Mouse (Mus musculus) A20 (cell line): Measurements from ENCODE around the gene Lrrc20.

Experiments used
- DNase-seq: peaks from one replicate; pipeline ENCODE4 v3.0.0-alpha.2; 2011; ENCODE audit warnings: low read depth, low spot score

The Lrrc20 gene

DNA sequence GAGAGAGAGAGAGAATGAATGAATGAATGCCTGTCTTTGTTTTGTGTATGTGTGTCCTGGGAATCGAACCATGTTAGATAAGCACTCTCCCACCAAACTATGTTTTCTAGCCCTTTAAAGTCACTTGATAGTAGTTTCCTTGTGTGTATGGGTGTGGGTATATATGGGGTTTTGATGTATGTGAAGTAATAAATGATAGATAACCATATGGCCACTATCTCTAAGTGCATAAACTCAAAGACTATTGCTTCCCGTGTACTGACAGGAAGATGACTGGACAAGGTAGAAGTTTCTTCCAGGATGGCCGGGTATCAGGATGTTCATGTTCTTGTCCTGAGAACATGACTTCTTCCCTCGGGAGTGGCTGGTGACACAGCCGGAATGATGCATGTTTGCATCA lies 41.3 kb downstream of the Lrrc20 start:
- no peak for DNase-seq

DNA sequence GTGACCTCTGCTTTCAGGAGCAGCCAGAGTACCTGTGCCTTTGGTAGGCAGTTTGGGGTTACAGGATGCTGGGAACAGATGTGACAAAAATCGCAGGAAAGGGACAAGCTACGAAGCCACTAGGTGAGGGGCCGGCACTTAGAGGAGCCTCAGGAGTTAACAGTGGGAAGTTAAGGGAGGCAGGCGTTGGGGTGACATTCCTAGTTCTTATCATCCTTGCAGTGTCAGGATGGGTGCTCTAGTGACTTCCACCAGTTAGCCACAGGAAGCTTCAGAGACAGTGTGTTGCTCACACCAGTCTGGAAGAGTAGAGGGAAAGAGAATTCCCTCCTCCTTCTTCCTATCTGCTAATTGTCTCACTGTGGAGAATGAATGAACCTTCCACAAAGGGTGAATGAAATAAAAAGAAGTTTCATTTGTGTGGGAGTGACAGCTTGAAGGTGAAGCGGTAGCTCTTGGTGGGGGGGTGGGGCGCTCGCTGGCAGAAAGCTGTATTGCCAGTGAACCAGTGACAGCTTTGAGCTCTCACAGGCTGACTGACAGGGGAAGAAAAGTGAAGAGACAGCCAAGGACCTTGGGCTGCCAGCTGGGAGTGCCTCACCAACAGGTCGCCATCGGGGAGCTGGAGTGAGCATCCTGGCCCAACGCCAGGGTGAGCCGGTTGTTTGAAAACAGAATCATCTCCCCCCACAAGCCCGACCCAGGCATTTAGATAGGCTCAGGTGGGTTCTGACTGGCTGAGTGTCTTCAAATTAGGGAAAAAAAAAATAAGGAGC lies 41.9 kb downstream of the Lrrc20 start:
- DNase-seq: no peak

DNA sequence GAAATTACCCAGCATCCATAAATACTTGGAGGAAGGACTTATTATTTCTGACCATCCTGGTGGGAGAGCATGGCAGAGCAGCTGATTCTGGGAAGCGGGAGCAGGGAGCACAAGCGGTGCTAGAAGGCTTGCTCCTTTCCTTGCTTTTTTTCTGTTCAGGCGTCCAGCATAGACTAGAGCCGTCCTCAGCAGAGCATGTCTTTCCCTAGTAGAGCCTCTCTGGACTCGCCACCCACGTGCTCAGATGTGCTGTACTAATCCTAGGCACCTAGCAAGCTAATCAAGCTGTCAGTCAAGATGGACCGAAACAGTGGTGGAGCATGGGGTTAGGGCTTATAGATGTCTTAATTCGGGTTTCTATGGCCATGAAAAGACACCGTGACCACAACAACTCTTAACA lies 42.7 kb downstream of the Lrrc20 start:
- no peak for DNase-seq

DNA sequence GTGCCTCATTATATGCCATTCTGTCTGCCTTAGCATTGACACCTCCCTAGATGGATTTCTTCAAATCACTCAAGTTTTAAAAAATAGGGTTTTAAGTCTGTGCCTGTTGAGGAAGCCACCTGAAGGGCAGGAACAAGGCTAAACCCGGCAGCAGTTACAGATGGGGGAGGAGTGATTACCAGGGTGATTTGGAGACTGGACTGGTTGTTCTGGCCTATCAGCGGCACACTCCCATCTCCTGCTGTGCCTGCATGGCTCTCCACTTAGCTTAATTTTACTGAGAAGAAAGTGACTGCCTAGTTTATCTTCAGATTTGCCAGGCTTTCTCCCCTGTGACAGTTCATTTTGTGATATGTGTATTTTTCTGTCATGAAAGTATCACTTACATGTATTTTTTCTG lies 43.9 kb downstream of the Lrrc20 start:
- no peak for DNase-seq

DNA sequence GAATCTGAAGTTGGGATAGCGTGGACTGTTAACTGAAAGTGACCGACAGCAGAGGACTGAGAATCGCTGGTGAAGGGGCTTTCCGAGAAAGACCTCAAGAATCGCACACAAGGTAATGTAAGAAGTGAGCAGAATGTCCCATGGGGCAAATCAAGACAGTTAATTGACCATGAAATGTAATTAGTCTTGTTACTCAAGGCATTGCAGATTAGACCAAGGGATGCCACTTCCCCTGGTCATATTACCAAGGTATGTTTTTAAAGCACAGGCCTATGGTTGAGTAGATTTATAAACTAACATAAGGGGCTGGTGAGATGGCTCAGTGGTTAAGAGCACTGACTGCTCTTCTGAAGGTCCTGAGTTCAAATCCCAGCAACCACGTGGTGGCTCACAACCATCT lies 45.1 kb downstream of the Lrrc20 start:
- peak; percentile 27 for DNase-seq

DNA sequence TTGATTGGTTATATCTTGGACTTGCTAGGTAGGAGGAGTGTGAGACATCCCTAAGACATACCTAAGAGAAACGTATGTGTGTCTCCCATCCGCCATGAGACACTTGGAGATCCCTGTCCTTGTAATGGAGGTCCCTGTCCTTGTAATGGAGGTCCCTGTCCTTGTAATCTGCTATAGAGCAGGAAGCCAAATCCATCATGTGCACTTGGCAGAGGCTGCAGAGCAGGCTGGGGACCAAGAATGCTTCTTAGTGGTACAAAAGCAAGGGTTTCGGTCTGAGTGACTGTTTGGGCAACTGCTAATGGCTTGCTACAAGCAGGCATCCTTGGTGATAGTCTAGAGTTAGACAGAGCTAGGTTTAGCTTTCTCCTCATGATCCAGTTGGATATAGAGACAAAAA lies 55.3 kb downstream of the Lrrc20 start:
- DNase-seq: no peak

DNA sequence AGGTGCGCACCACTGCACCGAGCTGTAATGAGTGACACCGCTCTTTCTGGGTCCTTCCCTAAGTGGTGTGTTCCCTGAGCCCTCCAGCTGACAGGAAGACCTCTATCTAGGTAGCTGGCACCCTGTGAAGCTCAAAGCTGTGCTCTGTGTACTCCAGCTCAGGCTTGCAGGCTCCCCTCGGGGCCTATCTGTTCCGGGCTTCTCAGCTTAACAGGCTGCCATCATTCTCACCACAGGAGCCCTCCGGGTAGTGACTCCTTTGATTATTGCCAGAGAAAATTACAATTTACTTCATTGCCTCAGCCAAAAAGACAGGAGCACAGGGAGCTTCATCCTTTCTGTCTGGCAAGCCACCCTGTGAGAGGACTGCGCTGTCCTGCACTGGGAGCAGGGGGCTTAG lies 57.7 kb downstream of the Lrrc20 start:
- no peak for DNase-seq

DNA sequence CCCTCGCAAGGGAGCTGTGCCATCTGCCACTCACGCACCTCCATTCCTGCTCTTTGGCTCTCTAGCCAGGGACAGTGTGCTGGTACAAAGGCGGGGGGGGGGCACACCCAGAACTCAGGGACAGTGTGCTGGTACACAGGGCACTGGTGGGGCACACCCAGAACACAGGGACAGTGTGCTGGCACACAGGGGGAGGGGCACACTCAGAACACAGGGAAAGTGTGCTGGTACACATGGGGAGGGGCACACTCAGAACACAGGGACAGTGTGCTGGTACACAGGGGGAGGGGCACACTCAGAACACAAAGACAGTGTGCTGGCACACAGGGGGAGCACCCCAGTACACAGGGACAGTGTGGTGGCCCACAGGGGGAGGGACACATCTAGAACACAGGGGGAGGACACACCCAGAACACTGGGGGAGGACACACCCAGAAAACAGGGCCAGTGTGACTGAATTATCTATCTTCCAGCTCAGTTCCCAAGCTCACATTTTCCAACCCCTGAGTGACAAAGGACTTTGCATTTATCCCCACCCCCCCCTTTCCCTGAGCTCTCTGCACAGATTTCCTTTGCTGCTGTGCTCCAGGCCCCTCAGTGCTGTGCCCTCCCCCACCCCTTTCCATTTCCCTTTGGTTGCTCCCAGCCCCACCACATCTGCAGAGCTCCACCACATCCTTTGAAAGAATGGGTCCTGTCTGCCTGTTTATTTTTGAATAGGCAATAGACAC lies 58.9 kb downstream of the Lrrc20 start:
- DNase-seq: no peak

DNA sequence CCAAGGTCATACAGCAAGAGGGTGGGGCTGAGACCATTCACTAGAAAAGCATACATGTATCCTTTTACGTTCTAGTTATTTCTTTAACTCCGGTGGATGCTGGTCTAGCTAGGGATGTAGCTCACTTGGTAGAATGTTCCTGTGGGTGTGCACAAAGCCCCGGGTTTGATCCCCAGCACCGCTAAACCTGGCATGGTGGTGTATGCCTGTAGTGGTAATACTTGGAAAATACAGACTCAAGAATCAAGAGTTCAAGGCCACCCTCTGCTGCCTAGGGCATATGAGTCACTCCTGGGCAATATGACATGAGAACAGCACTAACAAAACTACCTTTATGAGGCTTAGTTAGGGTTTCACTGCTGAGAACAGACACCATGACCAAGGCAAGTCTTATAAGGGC lies 59.8 kb downstream of the Lrrc20 start:
- no peak for DNase-seq

DNA sequence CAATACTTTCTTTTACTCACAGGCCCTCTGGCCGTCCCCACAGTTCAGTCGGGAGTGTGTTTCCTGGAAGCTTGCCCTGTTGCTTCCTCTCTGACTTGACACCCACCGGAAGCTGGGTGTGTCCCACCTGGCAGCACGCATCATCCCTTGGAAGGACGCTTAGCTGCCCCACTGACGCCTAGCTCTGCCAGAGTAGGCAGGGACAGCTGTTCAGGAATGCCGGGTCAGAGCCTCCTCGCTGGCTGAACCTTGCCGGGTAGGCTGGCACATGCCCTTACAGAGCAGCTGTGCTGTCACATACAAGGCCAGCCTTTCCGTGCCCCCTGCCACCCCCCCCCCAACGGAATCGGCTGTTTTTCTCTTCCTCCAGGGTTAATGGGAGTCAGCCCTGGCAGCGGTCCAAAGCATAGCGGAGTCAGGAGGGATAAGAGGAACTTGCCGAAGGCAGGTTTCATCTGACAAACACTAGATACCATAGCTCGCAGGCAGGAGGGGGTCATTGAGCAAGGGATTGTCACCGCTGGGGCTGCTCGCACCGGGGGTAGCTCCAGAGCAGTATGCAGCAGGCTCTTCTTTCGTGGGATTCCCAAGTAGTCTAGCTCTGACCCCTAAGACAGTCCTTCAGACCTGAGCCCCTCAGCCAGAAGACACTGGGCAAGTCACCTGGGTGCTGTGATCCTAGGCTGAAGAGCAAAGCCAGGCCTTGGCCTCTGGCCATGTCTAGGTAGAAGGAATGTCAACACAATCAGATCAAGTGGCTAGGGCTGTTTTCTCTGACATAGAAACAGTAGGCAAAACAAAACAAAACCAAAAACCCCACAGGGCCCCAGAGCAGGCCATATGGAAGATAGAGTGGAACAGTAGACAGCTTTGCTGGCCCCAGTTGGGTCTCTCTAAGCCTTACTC lies 60.8 kb downstream of the Lrrc20 start:
- DNase-seq: no peak

DNA sequence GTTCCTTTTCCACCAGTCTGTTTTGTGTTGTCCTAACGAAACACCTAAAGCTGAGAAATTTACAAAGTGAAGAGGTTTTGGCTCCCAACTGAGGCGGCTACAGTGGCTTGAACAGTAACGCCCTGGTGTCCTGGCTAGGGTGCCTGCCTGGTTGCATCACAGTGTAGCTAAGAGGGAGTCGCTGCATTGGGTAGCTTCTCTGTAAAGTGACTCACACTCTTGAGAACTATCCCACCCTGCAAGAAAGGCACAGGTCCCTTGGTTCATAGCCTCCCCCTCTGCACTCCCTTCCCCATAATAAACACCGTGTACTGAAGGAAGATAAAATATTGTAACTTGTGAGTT lies 61.4 kb downstream of the Lrrc20 start:
- no peak for DNase-seq

DNA sequence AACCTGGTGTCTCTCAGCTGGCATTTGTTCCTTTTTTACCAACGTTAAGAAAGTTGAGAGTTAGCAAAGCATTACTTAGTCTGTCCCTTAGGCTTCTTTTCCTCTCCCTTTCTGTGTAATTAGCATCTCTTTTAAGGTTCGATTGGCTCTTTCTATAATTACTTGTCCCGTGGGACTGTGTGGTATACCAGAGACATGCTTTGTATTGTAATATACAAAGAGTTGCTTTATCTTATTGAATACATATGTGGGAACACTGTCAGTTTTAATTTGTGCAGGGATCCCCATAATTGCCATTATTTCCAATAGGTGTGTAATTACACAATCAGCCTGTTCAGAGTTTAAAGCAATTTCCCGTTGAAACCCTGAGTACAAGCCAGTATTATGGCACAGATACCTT lies 62.8 kb downstream of the Lrrc20 start:
- DNase-seq: no peak

DNA sequence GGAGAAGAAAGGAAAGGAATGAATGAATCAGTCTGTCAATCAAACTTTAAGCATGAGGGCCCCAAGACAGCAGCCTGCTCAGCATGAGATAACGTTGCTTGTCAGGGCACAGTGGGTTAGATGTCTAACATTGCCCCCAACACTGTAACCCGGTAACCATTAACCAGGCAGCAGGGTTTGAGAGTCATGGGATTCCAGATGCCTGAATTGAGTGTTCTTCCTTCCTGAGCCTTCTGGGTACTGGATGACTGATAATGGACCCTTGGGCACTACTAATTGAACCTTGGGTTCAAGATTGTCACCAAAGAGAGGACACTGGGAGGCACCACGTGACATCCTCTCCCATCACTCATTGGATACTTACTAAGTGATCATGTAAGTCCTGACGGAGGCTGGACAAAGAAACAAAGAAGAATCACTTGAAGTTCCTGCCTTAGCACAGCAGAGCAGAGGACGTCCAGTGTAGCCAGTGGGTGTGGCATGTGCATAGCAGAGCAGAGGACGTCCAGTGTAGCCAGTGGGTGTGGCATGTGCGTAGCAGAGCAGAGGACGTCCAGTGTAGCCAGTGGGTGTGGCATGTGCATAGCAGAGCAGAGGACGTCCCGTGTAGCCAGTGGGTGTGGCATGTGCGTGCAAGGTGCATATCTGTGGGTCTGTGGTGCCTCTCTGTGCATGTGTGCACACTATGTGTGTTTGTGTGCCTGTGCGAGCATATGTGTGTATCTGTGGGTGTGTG lies 68.7 kb downstream of the Lrrc20 start:
- no peak for DNase-seq

DNA sequence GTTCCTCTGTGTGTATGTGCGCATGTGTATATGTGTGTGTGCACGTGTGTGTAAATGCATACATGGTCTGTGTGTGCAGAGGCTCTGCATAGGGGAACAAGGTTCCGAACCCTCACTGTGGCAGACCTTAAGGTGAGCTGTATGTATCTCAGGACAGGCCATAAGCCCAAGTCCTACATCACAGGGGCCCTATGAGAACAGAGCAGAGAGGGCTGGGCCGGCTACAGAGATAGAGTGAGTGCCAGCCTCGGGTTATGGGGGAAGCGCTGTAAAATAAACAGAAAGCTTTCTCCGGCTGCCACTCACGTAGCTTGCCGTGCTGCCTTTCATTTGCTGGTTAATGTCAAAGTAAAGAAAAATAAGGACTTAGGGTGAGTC lies 69.3 kb downstream of the Lrrc20 start:
- DNase-seq: no peak

DNA sequence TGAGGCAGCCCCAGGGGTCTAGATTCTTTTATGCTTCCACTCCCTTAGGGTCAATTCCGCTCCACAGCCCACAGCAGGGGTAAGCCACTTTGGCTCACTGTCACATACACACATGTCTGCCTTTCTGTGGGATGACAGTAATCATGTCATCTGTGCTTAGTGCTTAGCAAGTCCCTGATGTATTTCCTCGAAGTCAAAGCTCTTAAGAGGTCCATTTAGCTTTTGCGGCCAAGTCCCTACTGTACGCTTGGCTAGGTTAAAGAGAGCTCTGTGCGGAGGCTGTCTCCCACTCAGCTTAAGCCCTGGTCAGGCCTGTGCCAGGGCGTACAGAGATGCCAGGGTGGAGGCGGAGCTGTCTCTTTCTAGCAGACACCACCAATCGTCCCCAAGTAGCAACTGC lies 74.5 kb downstream of the Lrrc20 start:
- no peak for DNase-seq

DNA sequence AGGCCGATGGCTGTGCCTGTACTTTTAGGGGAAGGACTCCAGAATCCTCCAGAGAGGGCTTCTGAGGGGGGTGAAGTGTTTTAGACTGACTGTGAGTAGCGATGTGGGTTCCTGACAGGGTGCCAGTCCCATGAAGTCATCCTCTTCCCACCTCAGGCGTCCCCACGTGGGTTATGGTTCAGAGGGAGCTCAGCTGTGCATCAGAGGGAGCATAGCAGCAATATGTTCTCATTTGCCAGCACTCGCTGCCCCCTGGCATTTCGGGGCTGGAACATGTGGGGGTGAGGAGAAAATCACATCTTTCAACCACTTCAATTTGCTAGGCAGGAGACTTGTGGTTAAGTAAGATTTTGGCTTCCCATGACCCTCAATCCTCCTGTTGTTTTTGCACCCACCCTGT lies 79.6 kb downstream of the Lrrc20 start:
- DNase-seq: no peak

DNA sequence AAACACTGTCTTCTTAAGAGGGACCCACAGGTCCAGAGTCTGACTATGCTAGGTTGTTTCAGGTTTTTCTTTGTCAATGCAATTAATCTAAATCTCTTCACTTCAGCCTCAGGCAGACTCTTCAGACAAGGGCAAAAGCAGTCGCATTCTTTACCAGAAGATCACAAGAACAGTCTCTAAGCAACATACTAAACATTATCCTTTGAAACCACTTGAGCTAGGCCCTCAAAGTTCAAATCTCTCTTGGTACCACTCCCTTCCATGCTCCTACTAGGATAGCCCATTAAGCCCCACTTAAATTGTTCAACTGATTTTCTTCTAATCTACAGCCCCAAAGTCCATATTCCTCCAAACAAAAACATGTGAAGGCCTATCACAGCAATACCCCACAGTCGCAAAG lies 83.0 kb downstream of the Lrrc20 start:
- DNase-seq: no peak

DNA sequence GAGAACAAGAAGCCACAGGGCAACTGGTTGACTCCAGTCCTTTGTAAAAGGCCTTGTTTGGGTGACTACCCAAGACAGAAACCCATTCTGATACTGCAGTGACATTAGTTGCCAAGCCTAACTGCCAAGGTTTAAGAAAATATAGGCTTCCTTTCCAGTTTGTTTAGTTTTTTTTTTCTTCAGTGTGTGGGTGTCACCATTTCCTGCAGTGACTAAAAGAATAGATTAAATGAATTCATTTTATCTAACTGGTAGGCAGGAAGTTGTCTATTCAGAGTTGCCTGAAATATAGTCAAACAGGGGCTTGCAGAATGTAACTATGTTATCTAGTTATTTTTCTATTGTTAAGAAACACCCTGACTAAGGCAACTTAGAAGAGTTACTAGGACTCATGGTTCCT lies 83.9 kb downstream of the Lrrc20 start:
- no peak for DNase-seq

DNA sequence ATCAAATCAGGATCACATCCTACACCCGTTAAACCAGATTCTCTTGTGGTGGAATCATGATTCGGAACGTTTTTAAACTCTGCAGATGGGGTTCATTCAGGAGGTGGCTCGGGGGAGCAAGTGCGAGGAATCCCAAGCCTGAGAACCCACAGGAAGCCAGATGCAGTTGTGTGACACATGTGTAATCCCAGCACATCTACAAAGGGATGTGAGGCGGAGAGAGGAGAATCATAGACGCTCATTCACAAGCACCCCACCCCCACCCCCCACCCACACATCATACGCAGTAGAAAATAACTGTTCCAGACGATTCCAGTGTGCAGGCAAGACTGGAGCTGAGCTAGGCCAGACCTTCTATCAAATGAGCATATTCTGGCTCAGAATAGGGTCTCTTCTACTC lies 87.9 kb downstream of the Lrrc20 start:
- no peak for DNase-seq

DNA sequence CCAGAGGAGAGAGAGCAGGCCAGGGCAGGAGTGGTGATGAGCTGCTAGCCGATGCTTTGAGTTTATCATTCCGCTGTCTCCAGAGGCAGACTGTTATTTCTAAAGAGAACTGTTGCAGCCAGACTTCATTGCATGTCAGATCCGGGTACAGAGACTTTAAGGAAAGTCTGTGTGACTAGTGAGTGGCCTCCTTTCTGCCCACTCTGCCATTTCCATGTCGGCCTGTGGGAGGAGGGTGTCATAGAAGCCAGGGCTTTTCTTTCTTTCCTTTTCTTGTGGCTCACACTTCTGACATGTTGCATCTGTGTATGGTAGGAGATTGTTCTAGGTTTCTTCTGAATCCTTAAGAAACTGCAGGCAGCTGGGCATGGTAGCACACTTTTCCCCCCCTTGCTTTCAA lies 88.8 kb downstream of the Lrrc20 start:
- DNase-seq: no peak

DNA sequence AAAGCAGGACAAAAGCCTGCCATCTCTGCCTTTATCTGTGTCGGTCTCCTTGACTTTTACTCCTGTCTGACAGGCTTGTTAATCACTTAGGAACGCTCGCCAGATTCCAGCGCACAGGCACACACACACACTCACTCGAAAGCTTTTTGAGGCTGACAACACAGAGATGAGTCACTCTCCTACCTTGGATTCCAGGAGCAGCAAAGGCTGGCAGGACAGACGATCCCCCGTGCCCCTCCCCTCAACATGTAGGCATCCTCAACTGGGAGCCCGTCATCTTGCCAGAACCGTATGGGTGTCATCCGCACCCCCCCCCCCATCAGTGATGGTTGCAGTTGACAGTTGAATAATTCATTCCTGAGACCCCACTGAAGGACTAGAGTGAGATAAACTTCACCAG lies 94.6 kb downstream of the Lrrc20 start:
- DNase-seq: no peak

DNA sequence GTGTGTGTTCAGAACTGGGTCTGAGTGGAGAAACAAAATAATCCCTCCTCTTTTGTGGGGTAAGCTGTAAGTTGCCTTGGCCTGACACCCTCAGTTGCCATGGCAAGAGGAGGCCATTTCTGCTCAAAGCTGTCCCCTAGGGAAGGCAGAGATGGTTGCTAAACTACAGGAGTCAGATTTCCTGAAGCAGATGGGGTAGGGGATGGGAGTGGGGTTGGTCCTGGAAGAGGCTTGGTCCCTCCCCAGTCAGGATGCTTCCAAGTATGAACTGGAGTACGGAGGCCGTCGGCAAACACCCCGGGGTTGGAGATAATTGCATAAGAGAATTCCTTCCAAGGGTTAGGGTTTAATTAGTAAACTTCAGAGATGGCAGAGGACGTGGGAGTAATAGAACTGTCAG lies 96.5 kb downstream of the Lrrc20 start:
- DNase-seq: no peak
